Mouse (Mus musculus) monocyte, adult 5-6 weeks (primary cell): ENCODE data around the gene Cep112. TPM values are rescaled to one million over a fixed set of nuclear protein-coding genes. Genes with fewer than 3 reads are reported as not detected.

Experiments
- ATAC-seq: fragments of 153-309, 156-312 bp; replicated peaks from 2 replicates; pipeline ENCODE4 v1.8.0; 2017; ENCODE audit warnings: mild to moderate bottlenecking; ENCODE audit not compliant: low TSS enrichment, insufficient number of reproducible peaks, severe bottlenecking, poor library complexity, low FRiP score
- total RNA-seq: library from RNA; stranded (forward); fragments of 200-1000, 200-491, 200-594 nt; gene quantifications from 3 replicates; pipeline ENCODE4 v1.2.3, GENCODE M21; 2017

Gene Cep112
- total RNA-seq, 1 experiment from 2014 or later = not detected

DNA sequence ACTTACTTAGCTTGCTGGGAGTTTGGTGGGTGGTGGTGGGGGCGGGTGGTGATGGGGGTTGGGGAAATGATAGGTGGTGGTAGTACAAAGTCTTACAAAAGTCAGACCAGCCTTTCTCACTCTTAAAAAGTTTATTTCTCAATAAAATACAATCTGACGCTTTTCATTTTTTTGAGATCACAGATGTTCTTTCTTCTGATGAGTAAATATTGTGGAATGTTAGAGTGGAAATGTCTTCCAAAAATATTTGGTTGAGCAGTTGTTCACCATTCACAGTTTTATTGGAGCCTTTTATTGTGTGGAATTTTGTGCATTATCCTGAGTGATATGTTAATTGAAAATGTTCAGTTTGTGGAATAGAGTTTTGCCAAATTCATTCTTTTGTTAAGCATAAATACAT lies 332.2 kb downstream of the Cep112 start:
- no peak for ATAC-seq

DNA sequence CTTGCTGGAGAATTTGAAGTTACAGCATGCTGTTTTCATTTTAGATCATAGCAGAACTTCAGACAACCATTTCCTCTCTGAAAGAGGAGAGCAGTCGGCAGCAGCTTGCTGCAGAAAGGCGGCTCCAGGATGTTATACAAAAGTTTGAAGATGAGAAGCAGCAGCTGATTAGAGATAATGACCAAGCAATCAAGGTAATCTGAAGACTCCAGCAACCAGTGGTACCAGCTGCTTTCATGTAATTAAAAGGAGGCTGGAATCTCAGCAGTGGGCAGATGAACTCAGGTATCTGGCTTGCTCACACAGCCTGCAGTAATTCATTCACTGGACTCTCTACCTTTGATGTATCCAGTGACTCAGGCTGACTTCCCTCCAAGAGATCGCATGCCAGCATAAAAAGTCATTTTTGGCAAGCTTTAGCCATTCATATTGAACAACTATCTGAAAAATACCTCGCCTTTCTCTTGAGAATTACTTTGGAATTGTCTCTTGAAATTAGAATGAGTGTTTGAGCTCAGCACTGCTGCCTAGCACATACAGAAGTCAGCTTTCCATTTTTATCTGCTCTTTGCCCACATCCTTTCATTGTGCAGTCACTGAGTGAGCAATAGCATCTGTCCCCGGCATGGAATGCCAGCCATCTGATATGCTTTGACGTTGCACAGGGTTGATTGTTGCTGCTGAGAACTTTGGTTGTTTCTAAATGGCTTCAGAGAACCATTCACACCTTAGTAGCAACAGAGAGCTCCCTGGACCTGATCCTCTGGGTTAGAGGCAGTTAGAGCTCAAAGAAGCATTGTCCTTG lies 332.8 kb downstream of the Cep112 start:
- ATAC-seq = no peak

DNA sequence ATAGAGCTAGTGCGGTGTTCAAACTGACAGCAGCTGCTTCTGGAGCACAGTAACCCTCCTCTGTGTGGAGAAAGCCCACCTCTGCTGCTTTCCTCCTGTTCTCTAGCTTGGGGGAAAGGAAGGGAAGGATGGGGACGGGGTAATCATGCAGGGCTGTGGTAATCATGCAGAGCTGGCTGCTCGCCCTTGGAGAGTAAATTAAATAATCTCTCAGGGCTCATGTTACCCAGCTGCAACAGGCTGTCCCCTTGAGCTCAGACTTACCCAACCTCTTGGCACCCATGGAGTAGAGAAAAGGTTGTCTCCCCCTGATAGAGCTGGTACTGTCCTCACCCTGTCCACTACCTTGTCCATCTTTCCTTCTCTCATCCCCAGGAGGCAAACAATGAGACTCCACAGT lies 345.1 kb downstream of the Cep112 start:
- ATAC-seq = no peak

DNA sequence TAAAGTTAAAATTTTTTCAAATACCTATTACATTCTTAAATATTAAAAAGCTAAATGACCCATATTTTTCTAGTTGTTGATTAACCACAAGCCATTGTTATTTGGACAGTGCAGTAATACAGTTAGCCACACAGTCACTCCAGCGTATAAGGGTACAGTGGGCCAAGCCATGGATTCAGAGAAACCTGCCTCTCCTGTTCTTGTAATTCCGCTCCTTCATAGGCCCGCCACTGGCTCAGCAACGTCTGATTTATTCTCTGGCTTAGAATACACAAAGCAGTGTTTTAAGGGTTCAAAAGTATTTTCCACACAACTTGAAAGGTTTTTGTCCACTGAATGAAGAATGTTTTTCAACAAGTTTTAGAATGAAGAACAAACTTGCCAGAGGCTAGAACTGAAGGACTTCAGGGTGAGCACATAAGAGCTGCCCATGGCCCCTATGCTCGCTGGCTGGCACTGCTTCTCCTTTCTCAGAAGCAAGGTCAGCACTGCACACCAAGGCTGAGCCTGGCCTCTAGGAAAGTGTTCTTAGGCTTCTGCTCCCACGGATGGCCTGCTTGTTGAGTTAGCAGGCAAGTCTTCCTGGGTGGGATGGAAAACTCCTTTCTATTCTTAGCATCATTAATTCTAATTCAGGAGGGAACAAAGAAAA lies 349.2 kb downstream of the Cep112 start:
- no peak for ATAC-seq

DNA sequence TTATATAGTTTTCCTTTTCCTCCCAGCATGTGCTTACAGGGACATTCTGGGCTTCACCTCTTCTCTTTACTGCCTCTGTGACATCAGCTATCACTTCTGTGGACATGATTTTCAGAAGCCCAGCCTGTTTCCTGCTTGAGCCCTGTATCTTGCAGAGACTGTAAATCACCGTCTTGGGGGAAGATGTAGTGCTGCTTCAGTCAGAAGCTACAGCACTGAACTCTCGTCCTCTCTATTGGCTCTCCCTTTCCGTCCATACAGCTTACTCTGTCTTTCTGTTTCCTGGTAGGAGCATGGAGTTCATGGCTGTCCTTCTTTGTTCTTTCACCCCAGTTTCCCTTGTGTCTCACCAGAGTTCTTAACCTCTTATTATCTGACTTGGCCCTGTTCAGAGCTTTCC lies 352.2 kb downstream of the Cep112 start:
- ATAC-seq = no peak

DNA sequence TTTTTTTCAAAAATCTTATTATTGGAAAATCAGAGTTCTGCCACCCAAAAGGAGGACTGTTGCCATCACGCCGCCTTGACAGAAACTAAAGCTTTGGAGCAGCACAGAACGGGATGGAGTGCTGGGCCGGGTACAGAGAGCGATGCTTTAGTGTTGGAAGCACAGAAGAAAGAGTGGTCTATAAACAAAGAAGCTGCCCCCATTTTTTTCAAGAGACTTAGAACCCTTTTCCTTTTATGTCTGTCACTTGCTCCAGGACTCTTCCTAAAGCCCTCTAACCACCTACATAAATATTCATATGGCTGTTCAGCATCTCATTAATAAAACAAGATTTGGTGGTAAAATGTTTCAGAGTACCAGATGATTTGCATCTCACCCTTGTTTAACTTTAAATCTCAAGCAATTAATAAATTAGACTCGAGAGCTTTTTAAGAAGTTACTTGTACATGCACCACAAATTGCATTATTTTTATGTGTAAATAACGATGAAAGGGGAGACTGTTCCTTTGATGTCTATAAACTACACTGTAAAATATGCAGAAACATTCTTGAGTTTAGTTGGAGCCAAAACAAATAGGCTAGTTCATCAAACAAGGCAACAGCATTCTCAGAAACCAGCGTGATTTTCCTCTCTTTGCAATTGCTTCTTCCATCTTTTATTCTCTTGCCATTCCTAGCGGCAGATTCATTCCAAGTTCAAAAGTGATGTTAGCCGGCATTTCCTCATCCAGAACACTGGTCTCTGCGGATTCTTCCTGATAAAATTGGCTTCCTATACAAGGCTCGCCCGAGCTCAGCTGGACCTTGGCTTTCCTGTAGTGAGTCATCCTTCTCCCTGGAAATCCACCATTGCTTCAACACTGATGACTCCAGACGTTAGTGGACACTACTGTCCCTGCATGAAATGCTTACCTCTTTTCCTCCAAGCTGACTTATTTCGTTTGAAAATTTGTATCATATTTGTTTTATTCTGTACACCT lies 355.6 kb downstream of the Cep112 start:
- ATAC-seq = no peak

DNA sequence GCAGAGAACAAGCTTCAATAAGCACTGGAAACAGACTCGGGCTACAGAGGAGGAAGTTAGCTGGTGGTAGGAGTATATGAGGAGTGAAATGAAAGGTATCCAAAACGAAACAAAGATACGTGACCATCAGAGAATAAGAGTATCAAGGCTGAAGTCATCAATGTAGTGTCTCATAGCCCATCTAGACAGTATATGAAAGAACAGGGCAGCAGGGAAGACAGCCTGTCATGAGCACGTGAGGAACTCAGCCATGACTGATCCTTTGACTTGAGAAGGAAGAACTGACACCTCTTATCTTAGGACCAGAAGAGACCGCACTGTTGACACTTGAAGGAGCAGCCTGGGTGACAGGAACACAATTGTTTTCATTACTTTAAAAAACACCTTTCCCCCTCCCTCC lies 373.4 kb downstream of the Cep112 start:
- ATAC-seq = no peak

DNA sequence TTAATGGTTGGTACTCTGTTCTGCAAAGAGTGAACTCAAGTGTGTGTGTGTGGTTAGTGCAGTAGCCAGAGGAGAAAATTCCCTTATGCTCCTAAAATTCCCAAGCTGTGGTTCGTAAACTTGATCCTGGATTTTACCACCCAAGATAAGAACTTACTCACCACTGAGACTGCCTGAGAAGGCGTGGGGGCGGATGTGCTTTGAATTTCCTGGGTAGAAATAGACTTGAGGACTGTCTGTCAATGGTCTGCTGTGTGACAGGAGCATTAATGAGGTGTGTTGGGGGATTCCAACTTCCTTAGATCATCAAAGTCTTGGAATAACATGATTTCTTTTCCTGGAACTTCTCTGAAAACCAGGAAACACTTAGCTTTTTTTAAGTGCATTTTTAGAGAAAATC lies 374.7 kb downstream of the Cep112 start:
- no peak for ATAC-seq

DNA sequence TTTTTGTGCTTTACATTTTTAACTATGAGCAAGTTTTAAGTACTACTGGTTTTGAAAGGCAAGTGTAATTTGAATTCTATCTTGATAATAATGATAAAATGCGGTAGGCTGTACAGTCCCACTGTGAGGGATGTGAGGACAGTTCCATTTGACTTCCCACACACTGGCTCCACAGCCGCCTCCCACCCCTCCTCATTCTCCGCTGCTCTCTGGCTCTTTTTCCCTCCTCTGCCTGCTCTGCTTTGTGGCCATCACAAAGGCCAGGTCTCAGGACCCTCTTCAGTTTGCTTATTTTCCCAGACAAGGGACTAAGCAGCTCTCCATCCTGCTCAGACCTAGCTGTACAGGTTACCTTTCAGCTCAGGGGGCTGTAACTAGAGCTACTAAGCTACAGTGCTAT lies 379.0 kb downstream of the Cep112 start:
- ATAC-seq = no peak

DNA sequence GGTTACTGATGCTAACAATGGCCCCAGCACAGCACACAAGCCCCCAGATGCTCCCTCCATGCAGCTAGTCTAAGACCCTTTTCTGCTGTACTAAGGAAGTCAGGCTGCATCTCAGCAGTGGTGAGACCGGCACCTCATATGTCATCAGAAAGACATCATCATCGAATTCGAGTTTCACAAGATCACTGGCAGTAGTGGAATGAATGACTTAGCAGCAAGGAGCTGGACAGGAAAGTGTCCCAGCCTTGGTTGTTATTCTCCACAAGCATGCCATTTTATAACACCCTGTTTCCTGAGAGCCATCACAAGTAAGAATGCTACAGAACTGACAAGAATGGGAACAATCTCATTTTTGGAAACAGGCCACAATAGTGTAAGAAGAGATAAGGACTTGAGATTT lies 381.0 kb downstream of the Cep112 start:
- ATAC-seq = no peak

DNA sequence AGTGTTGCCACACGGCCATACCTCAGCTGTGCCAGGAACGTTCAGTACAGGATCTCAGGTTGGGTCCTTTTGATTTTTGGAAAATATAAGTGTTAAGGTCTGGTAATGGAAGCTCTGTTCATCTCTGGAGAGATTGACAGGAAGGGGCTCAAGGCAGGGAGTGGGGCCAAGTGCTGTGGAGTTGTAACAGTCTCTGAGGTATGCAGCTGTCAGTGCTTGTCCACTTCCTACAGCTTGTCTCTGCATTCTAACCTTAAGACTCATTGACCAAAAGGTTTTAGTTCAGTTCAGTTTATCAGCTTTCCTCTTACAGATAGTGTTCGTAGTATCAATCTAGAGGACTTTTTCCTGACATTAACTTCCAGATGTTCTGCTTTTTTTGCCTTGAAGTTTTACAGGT lies 384.6 kb downstream of the Cep112 start:
- no peak for ATAC-seq

DNA sequence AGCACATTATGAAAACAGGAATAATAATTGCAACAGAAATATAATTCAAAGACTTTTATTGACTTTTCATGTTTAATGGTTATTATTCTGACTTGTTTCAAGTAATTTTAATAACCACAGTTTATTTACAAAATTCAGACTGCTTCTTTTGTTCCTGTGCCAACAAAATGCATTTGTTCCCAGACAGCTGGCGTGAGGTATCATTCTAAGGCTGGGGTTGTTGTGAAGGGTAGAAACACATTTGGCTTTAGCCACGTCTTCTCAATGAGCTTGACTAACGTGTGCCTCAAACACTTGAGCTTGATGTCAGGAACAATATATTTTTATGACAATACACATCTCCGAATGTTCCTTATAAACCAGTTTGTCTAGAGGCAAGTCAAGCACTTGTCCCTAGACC lies 396.8 kb downstream of the Cep112 start:
- no peak for ATAC-seq

DNA sequence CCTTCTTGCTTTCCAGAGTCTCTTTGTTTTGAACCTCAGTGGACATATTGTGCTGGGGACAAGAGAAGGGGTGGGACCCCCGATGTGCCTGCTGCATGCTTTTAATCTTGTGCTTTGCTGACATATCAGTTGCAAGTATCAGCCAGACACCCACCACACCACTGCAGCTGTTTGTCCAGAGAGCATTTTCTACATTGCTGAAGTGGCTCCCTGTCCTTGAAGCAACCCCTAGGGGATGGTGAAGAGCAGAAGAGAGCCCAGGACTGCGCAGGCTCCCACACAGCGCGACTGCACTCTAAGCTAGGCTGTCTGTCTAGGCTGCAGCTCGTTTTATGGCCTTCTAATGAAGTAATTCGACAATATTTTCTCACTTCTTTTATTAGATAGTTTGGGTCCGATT lies 397.3 kb downstream of the Cep112 start:
- ATAC-seq = no peak

DNA sequence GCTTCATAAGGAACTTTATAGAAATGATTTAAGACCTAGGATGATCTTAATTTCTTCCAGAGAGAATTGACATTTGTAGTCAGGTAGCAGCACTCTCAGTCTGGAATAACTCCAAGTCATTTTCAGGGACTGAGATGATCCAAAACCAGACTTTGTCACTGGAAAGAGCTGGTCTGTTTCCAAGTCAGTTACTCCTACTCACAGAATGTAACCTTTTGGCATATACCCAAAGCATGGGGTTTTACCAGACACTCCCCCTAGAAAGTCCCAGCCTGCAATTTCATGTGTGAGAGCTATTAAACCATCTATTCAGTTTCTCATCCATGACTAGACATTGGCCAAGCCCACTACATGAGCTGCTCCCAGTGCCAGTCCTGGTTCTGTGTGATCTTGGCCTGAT lies 402.3 kb downstream of the Cep112 start:
- ATAC-seq = no peak

DNA sequence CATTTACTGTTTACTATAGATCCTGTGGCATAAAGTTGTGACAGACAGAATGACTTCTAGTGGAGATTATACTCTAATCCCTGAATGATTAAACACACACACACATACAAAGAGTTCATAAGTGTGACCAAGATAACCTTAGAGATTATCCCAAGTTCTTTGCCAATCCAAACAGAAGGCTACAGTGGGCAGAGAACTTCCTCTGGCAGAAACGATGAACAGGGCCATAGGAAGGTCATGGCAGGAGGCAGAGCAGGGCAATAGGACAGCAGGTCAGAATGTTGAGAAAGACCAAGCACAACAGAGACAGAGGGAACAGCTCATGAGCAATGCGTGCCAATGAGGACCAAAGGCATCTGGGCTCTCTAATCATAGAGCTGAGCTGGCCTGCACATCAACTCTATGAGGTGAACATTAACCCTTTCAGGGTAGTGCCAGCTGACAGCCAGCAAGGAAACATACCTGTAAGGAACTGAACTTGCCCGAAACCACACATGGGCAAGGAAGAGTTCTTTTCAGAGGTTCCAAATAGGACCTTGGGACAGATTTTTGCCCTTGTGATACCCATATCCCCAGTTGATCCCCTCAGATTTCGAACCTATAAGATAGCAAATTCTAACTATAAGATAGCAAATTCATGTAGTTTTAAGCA lies 403.5 kb downstream of the Cep112 start:
- no peak for ATAC-seq

DNA sequence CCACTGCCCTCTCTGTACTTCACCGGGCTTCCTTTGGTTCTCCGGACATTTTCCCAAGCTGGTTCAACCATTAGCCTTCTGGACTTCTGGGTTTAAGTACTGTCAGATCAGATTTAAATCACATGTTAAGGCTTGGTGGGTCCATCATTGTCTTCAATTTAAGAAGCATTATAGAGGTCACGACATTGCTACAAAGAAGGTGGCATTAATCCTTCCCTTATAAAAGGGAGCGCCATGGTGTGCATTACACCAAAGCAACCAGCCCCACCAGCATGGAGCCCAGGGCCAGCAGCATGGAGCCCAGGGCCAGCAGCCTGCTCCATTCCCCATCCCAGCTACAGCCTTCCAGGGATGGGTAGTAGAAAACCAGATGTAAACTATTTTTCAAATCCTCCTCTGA lies 411.7 kb downstream of the Cep112 start:
- ATAC-seq = no peak

DNA sequence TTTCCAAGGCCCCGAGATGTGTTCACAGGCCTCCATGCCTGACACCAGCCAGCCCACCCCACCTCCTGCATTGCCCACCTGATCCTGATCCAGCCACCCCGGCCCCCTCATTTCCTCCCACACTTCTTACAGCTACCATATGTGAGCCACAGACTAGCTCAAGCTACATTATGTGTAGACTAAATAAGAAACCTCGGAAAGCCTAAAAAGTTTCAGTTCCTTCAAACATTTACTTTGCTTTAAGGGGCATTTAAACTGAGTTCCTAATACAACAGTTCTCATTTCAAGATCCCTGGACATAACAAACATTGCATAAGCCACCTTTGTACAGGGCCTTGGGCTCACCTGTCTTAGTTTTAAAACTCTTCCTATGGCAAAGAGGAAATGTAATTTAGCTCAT lies 415.2 kb downstream of the Cep112 start:
- no peak for ATAC-seq

DNA sequence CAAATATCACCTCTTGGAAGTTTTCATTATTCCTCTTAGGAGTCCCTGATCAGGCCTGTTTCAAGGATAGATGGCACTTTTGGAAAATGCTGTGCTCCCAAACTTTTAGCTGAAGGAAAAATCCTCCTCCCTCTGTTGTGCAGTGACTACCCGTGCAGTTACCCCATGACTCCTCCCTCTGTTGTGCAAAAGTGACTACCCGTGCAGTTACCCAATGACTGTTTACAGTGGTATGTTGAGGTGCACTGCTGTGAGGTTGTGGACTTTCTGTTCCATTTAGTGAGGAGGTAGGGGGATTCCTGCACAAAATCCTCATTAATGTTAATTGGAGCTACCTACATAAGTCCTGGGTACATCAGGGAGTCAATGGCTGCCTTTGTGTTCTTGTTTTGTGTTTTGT lies 417.8 kb downstream of the Cep112 start:
- no peak for ATAC-seq

DNA sequence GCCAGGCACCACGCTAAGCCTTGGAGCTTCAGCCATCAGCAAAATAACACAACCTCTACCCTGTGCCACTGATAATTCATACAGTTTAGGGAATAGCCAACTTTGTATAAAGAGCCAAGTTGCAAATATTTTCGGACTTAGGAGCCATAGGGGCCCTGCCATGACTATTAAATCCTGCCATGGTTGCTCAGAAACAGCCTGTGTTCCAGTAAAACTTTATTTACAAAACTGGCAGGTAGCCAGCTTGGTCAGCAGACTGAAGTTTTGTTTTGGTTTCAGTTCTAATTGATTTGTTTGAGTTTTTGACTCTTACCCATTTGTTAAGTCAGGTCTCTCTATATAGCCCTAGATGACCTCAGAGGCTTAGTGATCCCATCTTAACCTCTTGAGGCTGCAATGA lies 421.0 kb downstream of the Cep112 start:
- no peak for ATAC-seq
